Mouse (Mus musculus): Measurements from ENCODE around the gene Sit1.

DNA sequence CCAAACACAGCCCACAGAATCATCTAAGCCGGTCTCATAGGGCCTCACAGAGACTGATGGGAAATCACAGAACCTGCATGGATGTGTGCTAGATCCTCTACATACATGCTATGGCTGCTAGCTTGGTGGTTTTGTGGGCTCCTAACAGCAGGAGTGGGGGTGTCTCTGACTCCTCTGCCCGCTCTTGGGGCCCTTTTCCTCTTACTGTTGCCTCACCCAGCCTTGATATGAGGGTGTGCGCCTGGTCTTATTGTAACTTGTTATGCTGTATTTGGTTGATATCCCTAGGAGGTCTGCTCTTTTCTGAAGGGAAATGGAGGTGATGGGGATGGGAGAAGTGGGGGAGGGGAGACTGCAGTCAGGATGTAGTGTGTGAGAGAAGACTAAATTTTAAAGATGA lies 6.1 kb upstream of the Sit1 start:
- TF ChIP-seq POLR2A (IDR thresholded peaks at IDR 0.05; ENCODE audit: insufficient read depth, low read length), result no peak
- no peak for TF ChIP-seq CTCF (IDR thresholded peaks at IDR 0.05; ENCODE audit: low read depth, low read length)
